26 mouse cellular contexts compared by ENCODE assay signal in genomic region chr19:6677511-6677910, GRCm38 (mm10).
DNase-seq lines count a peak whose midpoint lies in the region; ATAC-seq and TF ChIP-seq lines count a peak whose summit lies in the region.
"Had no signal": no experiment of that assay in that cellular context is flagged by ENCODE, and none has a peak within 500 bp of the region (broad histone marks: within the 10 kb centered on the region; RNA-seq: fewer than 3 reads in every experiment).

No protein-coding gene starts in this region.

- no peak overlapping the region for H3K9ac ChIP-seq in forebrain, postnatal 0 days
- H3K9ac ChIP-seq in forebrain, embryonic 12.5 days, result no peak overlapping the region
- no peak overlapping the region for H3K9ac ChIP-seq in hindbrain, embryonic 16.5 days (ENCODE audit: low read depth, low read length)
- no peak overlapping the region for H3K9ac ChIP-seq in hindbrain, embryonic 12.5 days
- H3K9ac ChIP-seq in ES-E14 (ENCODE audit: insufficient read depth, low read depth, low read length, poor library complexity, severe bottlenecking), result no peak overlapping the region; the same call in 1 of the 2 replicates
- H3K9ac ChIP-seq: embryonic facial prominence, embryonic 13.5 days; hindbrain, embryonic 15.5 days; intestine, embryonic 15.5 days; limb, embryonic 12.5 days; liver, embryonic 15.5 days; lung, embryonic 14.5 days had no signal

- no peaks in the 10 kb centered on the region for H3K9me3 ChIP-seq in forebrain, postnatal 0 days (ENCODE audit: low read length)
- no peaks in the 10 kb centered on the region for H3K9me3 ChIP-seq in forebrain, embryonic 12.5 days
- H3K9me3 ChIP-seq in hindbrain, embryonic 16.5 days (ENCODE audit: control insufficient read depth, low read length), result no peaks in the 10 kb centered on the region
- no peaks in the 10 kb centered on the region for H3K9me3 ChIP-seq in hindbrain, embryonic 12.5 days (replicated peaks)
- H3K9me3 ChIP-seq in ES-E14 (ENCODE audit: control insufficient read depth, insufficient read depth, low read depth, low read length), result no peaks in the 10 kb centered on the region
- H3K9me3 ChIP-seq in embryonic facial prominence, embryonic 10.5 days, result no peaks in the 10 kb centered on the region
- H3K9me3 ChIP-seq: embryonic facial prominence, embryonic 13.5 days; forebrain, embryonic 10.5 days; hindbrain, embryonic 15.5 days; intestine, embryonic 15.5 days; limb, embryonic 12.5 days; liver, embryonic 15.5 days had no signal

- H3K4me2 ChIP-seq in forebrain, postnatal 0 days (ENCODE audit: low read depth), result no peak overlapping the region
- no peak overlapping the region for H3K4me2 ChIP-seq in forebrain, embryonic 12.5 days
- H3K4me2 ChIP-seq in hindbrain, embryonic 16.5 days (ENCODE audit: low read length), result no peak overlapping the region
- H3K4me2 ChIP-seq in hindbrain, embryonic 12.5 days (replicated peaks), result no peak overlapping the region
- H3K4me2 ChIP-seq: embryonic facial prominence, embryonic 13.5 days; heart, embryonic 11.5 days; hindbrain, embryonic 15.5 days; intestine, embryonic 15.5 days; limb, embryonic 12.5 days; liver, embryonic 15.5 days; lung, embryonic 14.5 days; midbrain, embryonic 11.5 days had no signal

- H3K4me1 ChIP-seq in forebrain, postnatal 0 days (ENCODE audit: insufficient read depth), result no peaks in the 10 kb centered on the region; the same call in 1 of the 2 replicates
- peaks cover 13% of the 10 kb centered on the region; the same call in 1 of the 2 replicates for H3K4me1 ChIP-seq in forebrain, embryonic 12.5 days
- H3K4me1 ChIP-seq in hindbrain, embryonic 16.5 days (ENCODE audit: control insufficient read depth, insufficient read depth, low read depth, low read length), result no peaks in the 10 kb centered on the region; the same call in 1 of the 2 replicates
- H3K4me1 ChIP-seq in hindbrain, embryonic 12.5 days, result peaks cover 3% of the 10 kb centered on the region; the same call in 1 of the 2 replicates
- H3K4me1 ChIP-seq in ES-E14 (ENCODE audit: control insufficient read depth in 2 of 2, insufficient read depth in 2 of 2, low read length in 2 of 2, poor library complexity in 1 of 2), result peaks cover 10 to 36% of the 10 kb centered on the region in 2 experiments
- H3K4me1 ChIP-seq in embryonic facial prominence, embryonic 10.5 days, result peaks cover 17% of the 10 kb centered on the region
- H3K4me1 ChIP-seq: embryonic facial prominence, embryonic 13.5 days; hindbrain, embryonic 15.5 days; intestine, embryonic 15.5 days; limb, embryonic 12.5 days; liver, embryonic 15.5 days had no signal

- DNase-seq in forebrain, postnatal 0 days, result no peak
- DNase-seq in ES-E14 (ENCODE audit: low read depth, low spot score), result no peak
- peak; percentile 15 for DNase-seq in embryonic facial prominence, embryonic 10.5 days (ENCODE audit: low spot score)
- no peak for DNase-seq in spleen, postnatal 10 days (ENCODE audit: low spot score in 2 of 2)
- DNase-seq: adrenal gland, adult 8-10 months; cerebellum, adult 8-10 months; embryo, embryonic 11 days; gastrocnemius, postnatal 14 days; kidney, adult 8-10 months; kidney, postnatal 10 days; lung, postnatal 14 days; right cerebral cortex, postnatal 25 days; thymus, postnatal 25 days had no signal

- no peak overlapping the region for H3K4me3 ChIP-seq in forebrain, postnatal 0 days (ENCODE audit: low read depth, low read length)
- no peak overlapping the region for H3K4me3 ChIP-seq in forebrain, embryonic 12.5 days (replicated peaks)
- H3K4me3 ChIP-seq in hindbrain, embryonic 16.5 days (ENCODE audit: low read length), result no peak overlapping the region
- no peak overlapping the region for H3K4me3 ChIP-seq in hindbrain, embryonic 12.5 days
- H3K4me3 ChIP-seq in ES-E14 (ENCODE audit: insufficient read depth in 1 of 2, low read depth in 1 of 2, low read length in 2 of 2, poor library complexity in 1 of 2, severe bottlenecking in 1 of 2), result no peak overlapping the region
- no peak overlapping the region for H3K4me3 ChIP-seq in embryonic facial prominence, embryonic 10.5 days
- H3K4me3 ChIP-seq: embryonic facial prominence, embryonic 13.5 days; forebrain, embryonic 10.5 days; hindbrain, embryonic 15.5 days; intestine, embryonic 15.5 days; limb, embryonic 12.5 days; liver, embryonic 15.5 days had no signal

- TF ChIP-seq CTCF in forebrain, postnatal 0 days (IDR thresholded peaks at IDR 0.05; ENCODE audit: low read depth), result no peak

- no peak overlapping the region for H3K27ac ChIP-seq in forebrain, postnatal 0 days (ENCODE audit: low read depth, low read length)
- no peak overlapping the region for H3K27ac ChIP-seq in forebrain, embryonic 12.5 days
- H3K27ac ChIP-seq in hindbrain, embryonic 16.5 days (ENCODE audit: low read depth, low read length), result no peak overlapping the region
- H3K27ac ChIP-seq in hindbrain, embryonic 12.5 days, result no peak overlapping the region
- peak overlapping the region; percentile 41; the same call in 1 of the 2 replicates for H3K27ac ChIP-seq in ES-E14 (ENCODE audit: insufficient read depth, low read depth, low read length, poor library complexity, severe bottlenecking)
- H3K27ac ChIP-seq in embryonic facial prominence, embryonic 10.5 days (replicated peaks), result no peak overlapping the region
- H3K27ac ChIP-seq: embryonic facial prominence, embryonic 13.5 days; forebrain, embryonic 10.5 days; hindbrain, embryonic 15.5 days; intestine, embryonic 15.5 days; limb, embryonic 12.5 days; liver, embryonic 15.5 days had no signal

- no peaks in the 10 kb centered on the region for H3K27me3 ChIP-seq in forebrain, postnatal 0 days (ENCODE audit: insufficient read depth, low read length)
- peaks cover 4% of the 10 kb centered on the region; the same call in 1 of the 2 replicates for H3K27me3 ChIP-seq in forebrain, embryonic 12.5 days
- no peaks in the 10 kb centered on the region; the same call in 1 of the 2 replicates for H3K27me3 ChIP-seq in hindbrain, embryonic 16.5 days (replicated peaks; ENCODE audit: control insufficient read depth, insufficient read depth, low read length)
- H3K27me3 ChIP-seq in hindbrain, embryonic 12.5 days, result no peaks in the 10 kb centered on the region; the same call in 1 of the 2 replicates
- H3K27me3 ChIP-seq in embryonic facial prominence, embryonic 10.5 days (replicated peaks; ENCODE audit: low read depth, poor library complexity, severe bottlenecking), result no peaks in the 10 kb centered on the region; the same call in 1 of the 2 replicates
- H3K27me3 ChIP-seq: embryonic facial prominence, embryonic 13.5 days; hindbrain, embryonic 15.5 days; intestine, embryonic 15.5 days; liver, embryonic 15.5 days had no signal

- 44% methylated on average over 12 of the region's 12 CpGs for WGBS in forebrain, postnatal 0 days
- WGBS in forebrain, embryonic 12.5 days, result 73% methylated on average over 12 of the region's 12 CpGs
- WGBS in hindbrain, embryonic 16.5 days, result 59% methylated on average over 12 of the region's 12 CpGs
- 78% methylated on average over 12 of the region's 12 CpGs for WGBS in hindbrain, embryonic 12.5 days
- WGBS in embryonic facial prominence, embryonic 10.5 days, result 76% methylated on average over 12 of the region's 12 CpGs

- no peaks in the 10 kb centered on the region for H3K36me3 ChIP-seq in forebrain, postnatal 0 days (ENCODE audit: insufficient read depth)
- H3K36me3 ChIP-seq in forebrain, embryonic 12.5 days (replicated peaks), result no peaks in the 10 kb centered on the region
- H3K36me3 ChIP-seq in hindbrain, embryonic 16.5 days (ENCODE audit: control insufficient read depth, insufficient read depth, low read length), result no peaks in the 10 kb centered on the region
- H3K36me3 ChIP-seq in hindbrain, embryonic 12.5 days, result no peaks in the 10 kb centered on the region
- H3K36me3 ChIP-seq in ES-E14 (ENCODE audit: control insufficient read depth, insufficient read depth, low read length, poor library complexity, severe bottlenecking), result no peaks in the 10 kb centered on the region
- no peaks in the 10 kb centered on the region for H3K36me3 ChIP-seq in embryonic facial prominence, embryonic 10.5 days (replicated peaks)
- H3K36me3 ChIP-seq: embryonic facial prominence, embryonic 13.5 days; forebrain, embryonic 10.5 days; hindbrain, embryonic 15.5 days; intestine, embryonic 15.5 days; limb, embryonic 12.5 days; liver, embryonic 15.5 days had no signal

- in situ Hi-C loops in ES-E14 (cut with MboI; ENCODE audit: low sequenced_read_pairs in 2 of 2, unreplicated experiment in 2 of 2), result no loop called here

- peak; percentile 14; the same call in 1 of the 2 replicates for ATAC-seq in forebrain, postnatal 0 days
- ATAC-seq in forebrain, embryonic 12.5 days (ENCODE audit: low FRiP score), result no peak
- ATAC-seq in hindbrain, embryonic 16.5 days, result peak; percentile 24; the same call in 1 of the 2 replicates
- no peak for ATAC-seq in hindbrain, embryonic 12.5 days (ENCODE audit: low FRiP score)
- ATAC-seq: intestine, embryonic 15.5 days; midbrain, embryonic 16.5 days had no signal

TF ChIP-seq in ES-E14, 5 proteins besides CTCF, POLR2A, EP300 and RAD21:
- TF ChIP-seq ZC3H11A (IDR thresholded peaks at IDR 0.05; ENCODE audit: borderline replicate concordance, low read depth, low read length) (no peak), ZNF384 (IDR thresholded peaks at IDR 0.05; ENCODE audit: low read depth, low read length) (no peak), MAFK (IDR thresholded peaks at IDR 0.05; ENCODE audit: insufficient read depth, low read depth, low read length) (no peak), HCFC1 (IDR thresholded peaks at IDR 0.05; ENCODE audit: borderline replicate concordance, insufficient read depth, low read length) (no peak)
TF ChIP-seq in ES-E14: peak in this region for 0.

Comparison
In these comparisons a context has a peak if more than half of its experiments do, and no peak if none do; other contexts are left out.
1. ATAC-seq: peak in forebrain, postnatal 0 days (single experiment) and hindbrain, embryonic 16.5 days (single experiment); none in forebrain, embryonic 12.5 days (single experiment) and hindbrain, embryonic 12.5 days (single experiment).